Mouse (Mus musculus): ENCODE results near the gene Abcg1.

The Abcg1 gene

DNA sequence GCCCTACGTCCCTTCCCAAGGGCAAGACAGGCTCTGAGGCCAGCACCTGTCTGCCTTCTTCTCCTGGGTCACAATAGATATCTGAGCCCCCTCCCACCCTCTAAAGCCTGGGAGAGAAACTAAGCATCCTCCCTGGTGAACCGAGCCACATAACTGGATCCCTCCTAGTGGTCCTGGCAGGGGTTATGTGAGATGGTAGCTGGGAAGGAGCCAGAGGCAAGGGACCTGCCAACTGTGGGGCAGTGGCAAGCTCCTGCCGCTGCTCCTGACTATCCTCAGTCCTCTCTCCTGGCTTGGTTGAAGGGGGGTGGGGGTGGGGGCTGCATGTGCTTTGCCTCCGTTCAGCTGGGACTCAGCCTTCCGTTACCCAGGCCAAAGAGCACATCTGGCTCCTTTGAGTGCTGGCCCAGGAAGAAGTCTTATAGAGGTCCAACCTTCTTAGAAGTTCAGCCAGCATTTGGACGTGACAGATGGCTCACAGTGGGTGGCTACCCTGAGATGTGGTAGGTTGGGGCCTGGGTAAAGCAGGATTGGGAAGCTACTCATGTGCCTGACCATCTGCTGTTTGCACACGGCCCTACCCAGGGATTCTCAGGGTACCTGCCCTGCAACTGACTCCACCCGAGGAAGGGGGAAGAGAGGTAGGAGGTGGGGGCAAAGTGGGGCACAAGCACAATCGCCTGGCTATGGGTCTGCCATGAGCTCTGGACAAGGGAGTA lies 68.2 kb downstream of the Abcg1 start:
- no peak for DNase-seq (ENCODE audit: low read depth in 1 of 2, low spot score in 2 of 2)

- DNase-seq (ENCODE audit: low read depth in 1 of 2, low spot score in 2 of 2) = no peak
Measured at GRCm38 (mm10) chr17:31128708-31129318, 71.3 kb downstream of the Abcg1 start.

DNA sequence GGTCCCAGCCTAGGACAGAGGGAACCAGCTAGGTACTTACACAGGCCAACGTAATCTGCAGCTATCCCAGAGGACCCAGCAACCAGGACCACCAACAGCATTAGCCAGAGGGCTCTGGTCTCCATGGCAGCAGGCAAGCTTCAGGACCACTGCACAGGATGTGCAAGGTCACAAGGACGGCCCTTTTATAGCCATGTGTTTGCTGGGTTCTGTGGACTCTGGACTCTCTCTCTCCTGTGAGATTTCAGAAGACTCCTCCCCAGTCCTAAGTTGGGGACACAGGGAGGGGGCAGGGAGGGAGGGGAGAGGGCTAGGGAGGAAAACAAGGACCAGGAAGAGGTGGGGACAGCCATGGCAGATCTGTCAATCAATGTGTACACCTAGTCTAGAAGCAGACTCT lies 72.0 kb downstream of the Abcg1 start, which contains the start of gene Tff3:
Gene Tff3 (minus strand): TSS at position 195 of the 400 bp plus-strand sequence.
- DNase-seq (ENCODE audit: low read depth in 1 of 2, low spot score in 2 of 2) = no peak

GRCm38 (mm10) chr17:31131269-31131821 lies 73.9 kb downstream of the Abcg1 start:
- DNase-seq (ENCODE audit: low read depth in 1 of 2, low spot score in 2 of 2) = no peak

DNA sequence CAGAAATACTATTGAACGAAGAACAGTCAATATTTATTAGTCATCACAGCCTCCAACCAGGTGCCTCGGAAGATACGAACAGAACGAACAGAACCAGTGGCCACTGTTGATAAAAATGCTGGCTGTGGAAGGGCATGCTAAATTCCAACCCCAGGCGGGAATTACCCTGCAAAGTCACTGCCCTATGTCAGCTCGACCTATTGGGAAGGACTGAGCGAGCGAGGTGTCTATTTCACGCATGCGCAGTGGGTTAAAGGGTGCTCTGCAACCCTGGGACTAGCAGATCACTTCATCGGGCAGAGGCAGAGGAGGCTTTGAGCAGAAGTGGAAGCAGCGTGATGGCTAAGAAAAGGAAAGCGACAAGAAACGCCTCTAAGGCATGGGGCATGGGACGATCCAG lies 76.3 kb downstream of the Abcg1 start:
- no peak for DNase-seq (ENCODE audit: low read depth in 1 of 2, low spot score in 2 of 2)

DNA sequence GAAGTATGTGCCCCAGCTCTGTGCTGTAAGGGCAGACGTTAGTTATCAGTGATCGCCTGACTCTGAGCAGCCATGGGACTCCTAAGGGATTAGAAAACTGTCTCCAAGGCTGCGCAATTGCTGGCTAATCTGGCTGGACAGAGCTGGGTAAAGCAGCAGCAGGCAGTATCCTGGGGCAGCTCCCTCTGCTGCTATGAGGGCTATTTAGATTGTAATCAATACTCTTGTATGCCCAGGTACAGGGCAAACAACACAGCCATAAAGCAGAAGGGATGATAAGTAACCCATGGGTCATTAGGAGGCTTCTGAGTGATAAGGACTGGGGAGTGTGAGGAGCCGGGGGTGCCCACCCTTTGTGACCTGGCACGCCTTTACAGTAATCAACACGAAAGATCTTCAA lies 77.4 kb downstream of the Abcg1 start:
- no peak for DNase-seq (ENCODE audit: low read depth in 1 of 2, low spot score in 2 of 2)

DNA sequence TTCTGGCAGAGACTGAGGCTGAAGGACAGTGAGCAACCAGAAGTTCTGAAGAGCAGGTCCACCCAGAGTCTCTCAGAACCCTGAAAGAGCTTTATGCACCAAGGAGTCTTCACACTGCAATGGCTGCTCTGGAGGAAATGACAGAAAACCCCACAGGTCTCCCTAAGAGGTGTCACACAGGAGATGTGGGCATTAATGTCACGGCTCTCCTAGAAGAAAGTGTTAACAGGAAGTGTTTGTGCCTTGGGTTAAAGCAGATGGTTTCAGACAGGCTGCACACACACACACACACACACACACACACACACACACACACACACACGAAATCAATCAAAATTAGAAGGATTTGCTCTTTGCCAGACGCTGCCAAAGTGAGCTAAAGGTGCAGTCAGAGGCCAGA lies 78.8 kb downstream of the Abcg1 start:
- no peak for DNase-seq (ENCODE audit: low read depth in 1 of 2, low spot score in 2 of 2)

DNA sequence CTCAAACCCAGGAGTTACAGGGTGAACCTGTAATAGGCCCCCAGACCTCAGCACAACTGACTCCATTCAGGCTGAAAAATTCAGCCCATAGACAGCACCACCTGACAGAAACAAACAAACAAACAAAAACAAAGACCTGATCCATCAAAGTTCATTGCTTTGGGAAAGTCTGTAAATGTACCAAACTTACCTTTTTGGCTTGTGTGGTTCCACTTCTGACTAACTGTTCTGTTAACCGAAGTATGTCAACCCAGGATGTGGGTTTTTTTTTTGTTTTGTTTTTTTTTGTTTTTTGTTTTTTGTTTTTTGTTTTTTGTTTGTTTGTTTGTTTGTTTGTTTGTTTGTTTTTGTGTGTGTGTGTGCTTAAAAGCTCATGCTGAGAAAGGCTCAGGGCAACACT lies 79.3 kb downstream of the Abcg1 start:
- no peak for DNase-seq (ENCODE audit: low read depth in 1 of 2, low spot score in 2 of 2)

GRCm38 (mm10) chr17:31138398-31138797 lies 80.9 kb downstream of the Abcg1 start:
- peak in 1 of 2 experiments; percentile 31 for DNase-seq (ENCODE audit: low read depth in 1 of 2, low spot score in 2 of 2)

DNA sequence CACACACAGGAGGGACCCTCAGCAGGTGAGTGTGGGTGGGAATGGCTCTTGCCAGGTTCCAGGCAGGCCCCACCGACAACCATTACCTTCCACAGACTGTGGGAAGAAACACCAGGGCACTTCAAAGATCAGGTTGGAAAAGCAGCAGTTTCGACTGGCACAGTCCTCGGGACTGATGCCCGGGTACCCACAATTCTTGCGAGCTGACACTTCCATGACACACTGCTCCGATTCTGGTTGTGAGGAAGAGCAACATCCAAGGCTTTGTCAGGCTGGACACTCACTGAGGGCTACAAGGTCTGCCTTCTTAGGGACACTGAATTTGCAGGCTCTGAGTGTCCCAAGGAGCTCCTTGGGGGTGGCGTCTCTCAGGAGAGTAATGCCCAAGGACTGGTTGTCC lies 84.6 kb downstream of the Abcg1 start:
- no peak for DNase-seq (ENCODE audit: low read depth in 1 of 2, low spot score in 2 of 2)

GRCm38 (mm10) chr17:31144040-31145037 lies 86.9 kb downstream of the Abcg1 start, which contains the start of gene Tff2:
Gene Tff2 (minus strand): TSS chr17:31144282.
- DNase-seq (ENCODE audit: low read depth in 1 of 2, low spot score in 2 of 2) = no peak

DNA sequence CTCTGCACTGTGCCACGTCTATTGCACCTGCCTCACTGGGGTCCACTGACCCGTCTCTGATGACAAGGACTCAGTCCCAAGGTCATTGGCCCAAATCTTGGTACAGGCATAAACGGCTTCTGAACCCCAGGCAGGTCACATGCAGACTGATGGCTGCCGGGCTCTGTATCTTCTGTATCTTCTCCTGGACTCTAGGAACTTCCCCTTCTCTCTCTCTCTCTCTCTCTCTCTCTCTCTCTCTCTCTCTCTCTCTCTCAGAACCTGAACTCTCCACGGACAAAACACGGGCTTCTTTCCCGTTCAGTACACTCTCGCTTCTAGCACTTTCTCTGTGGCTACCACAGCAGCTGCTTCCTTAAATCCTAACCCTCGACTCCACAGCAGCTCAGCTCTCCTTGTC lies 88.5 kb downstream of the Abcg1 start:
- DNase-seq (ENCODE audit: low read depth in 1 of 2, low spot score in 2 of 2) = no peak

DNA sequence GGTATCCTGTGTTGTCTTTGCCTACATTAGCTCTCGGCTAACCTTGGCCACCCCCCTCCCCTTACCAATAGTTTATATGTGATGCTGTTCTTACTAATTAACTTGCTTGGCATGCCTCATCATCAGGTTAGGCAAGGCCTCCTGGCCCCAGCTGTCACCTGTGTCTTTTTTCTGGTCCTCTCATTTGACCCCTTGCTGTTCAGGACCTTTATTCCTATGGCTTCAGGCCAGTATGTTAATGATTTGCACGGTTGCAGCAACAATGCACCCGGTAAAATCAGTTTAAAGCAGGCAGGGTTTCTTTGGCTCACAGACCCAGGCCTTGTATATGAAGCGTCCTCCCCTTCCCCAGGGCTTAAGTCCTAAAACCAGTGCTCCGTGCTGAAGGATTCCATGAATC lies 95.0 kb downstream of the Abcg1 start:
- DNase-seq (ENCODE audit: low read depth in 1 of 2, low spot score in 2 of 2) = no peak

DNA sequence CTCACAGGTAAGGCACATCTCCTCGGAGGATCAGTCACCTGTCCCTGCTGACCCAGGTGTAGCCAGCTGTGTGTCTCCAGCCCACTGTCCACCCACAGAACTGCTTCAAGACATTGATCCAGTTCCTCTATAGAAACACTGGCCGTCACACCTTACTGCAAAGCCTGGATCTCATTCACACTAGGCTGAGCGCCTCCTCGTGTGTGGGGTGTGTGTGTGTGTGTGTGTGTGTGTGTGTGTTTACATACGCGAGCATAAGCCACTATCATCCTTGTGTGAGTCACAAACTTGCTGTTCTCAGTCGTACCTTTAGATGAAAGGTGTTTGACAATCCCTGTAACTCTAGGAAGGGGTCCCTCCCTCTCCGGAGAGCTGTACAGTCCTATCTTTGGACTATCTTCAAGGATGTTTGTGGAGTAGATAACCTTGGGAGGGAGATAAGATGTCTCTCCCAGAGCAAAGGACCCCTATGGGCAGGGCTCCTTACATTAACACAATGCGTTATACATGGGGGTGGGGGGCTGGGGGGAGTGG lies 95.6 kb downstream of the Abcg1 start:
- no peak for DNase-seq (ENCODE audit: low read depth in 1 of 2, low spot score in 2 of 2)

GRCm38 (mm10) chr17:31153785-31154184 lies 96.3 kb downstream of the Abcg1 start:
- DNase-seq (ENCODE audit: low read depth in 1 of 2, low spot score in 2 of 2) = no peak

DNA sequence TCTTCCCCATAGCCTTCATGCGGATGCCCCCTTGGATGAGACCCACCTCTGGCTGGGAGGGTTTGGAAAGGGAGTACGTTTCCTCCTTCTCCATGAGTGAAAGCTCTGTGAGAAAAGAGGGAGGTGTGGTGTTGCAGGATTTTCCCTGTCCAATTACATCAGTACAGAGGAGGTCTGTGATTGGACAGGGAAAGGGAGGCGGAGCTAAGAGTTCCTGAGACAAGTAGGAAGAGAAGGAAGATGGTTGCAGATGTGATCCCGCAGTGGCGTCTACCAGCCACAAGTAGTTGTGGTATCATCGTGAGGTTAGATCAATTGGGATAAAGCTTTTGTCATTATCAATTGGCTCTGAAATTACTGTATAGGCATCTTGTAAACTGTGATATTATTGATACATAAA lies 100.4 kb downstream of the Abcg1 start:
- DNase-seq (ENCODE audit: low read depth in 1 of 2, low spot score in 2 of 2) = no peak

- DNase-seq (ENCODE audit: low read depth in 1 of 2, low spot score in 2 of 2) = no peak
Measured at GRCm38 (mm10) chr17:31160291-31160690, 102.8 kb downstream of the Abcg1 start.

DNA sequence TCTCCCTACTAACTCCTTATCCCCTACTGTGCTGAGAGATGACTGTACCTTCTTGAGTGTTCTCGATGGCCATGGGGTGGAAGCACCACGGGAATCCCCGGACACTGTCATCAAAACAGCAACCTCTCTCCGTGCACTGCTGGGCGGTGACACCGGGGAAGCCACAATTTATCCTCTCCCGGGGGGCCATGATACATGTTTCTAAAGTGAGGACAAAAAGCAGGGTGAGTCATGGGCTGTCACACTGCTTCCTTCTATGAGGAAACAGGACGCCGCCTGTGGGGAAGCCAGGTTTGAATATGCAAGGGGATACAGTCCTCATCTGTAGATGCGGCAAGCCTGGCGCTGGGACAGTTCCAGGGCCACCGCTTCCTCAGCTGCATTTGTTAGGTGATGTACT lies 105.1 kb downstream of the Abcg1 start:
- DNase-seq (ENCODE audit: low read depth in 1 of 2, low spot score in 2 of 2) = no peak

DNA sequence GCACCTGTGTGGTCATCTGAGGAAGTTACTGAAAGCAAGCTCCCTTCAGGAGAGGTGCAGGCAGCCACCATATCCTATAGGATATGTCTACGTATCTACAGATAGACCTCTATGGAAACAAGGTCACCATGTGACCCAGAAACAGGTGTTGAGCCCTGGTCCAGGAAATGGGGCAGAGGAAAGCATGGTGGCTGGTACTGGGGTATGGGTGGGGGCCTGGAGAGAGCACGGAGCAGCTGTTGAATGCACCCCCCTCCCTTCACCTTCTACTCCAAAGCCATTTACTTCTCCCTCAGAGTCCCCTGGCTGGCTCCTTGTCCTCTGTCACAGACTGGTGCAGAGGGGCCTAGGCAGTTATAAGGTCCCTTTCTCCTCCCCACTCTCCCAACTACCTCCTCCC lies 106.3 kb downstream of the Abcg1 start:
- no peak for DNase-seq (ENCODE audit: low read depth in 1 of 2, low spot score in 2 of 2)

DNA sequence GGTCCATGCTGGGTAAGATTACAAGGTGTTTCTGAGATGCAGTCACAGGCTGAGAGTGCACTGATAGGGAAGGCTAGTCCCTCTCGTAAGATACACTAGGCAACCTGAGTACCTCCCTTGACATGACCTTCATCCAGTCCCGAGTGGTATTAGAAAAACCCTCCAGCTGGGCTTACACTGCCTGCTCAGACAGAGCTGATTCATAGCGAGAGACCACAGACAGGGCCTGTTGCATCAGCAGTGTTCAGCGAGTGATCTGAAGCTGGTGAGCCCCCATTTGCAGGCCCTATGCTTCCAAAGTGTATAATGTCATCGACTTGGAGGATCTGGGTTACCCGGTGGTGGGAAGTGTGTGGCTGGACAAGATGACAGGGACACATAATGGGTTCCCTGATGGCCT lies 107.7 kb downstream of the Abcg1 start, which contains the start of gene Tff1:
Gene Tff1 (minus strand): TSS at position 151 of the 400 bp plus-strand sequence.
- no peak for DNase-seq (ENCODE audit: low read depth in 1 of 2, low spot score in 2 of 2)
